In genomic region chr11:106823741-106824140, GRCm38 (mm10) we compare ENCODE assay signal across 17 mouse cellular contexts. TPM values are rescaled to one million over a fixed set of nuclear protein-coding genes. Genes with fewer than 3 reads are reported as not detected.
DNase-seq lines count a peak whose midpoint lies in the region; TF ChIP-seq lines count a peak whose summit lies in the region.
"Had no signal": no experiment of that assay in that cellular context is flagged by ENCODE, and none has a peak within 500 bp of the region (broad histone marks: within the 10 kb centered on the region; RNA-seq: fewer than 3 reads in every experiment).

No protein-coding gene starts in this region.

- no peak for TF ChIP-seq POLR2A in bone marrow macrophage, adult 2 months (IDR thresholded peaks at IDR 0.05; ENCODE audit: borderline replicate concordance, low read depth, low read length)

- no peak for TF ChIP-seq CTCF in layer of hippocampus, adult 2 months (conservative IDR thresholded peaks at IDR 0.05)
- no peak for TF ChIP-seq CTCF in bone marrow macrophage, adult 2 months (IDR thresholded peaks at IDR 0.05; ENCODE audit: low read depth, low read length)

- peak overlapping the region; percentile 78; the same call in 1 of the 2 replicates for H3K27ac ChIP-seq in layer of hippocampus, adult 2 months
- peak overlapping the region; percentile 45 for H3K27ac ChIP-seq in bone marrow macrophage, adult 2 months (ENCODE audit: insufficient read depth, low read depth, low read length)
- H3K27ac ChIP-seq: forebrain, embryonic 10.5 days; forebrain, embryonic 13.5 days; heart, adult 2 months; heart, embryonic 10.5 days; heart, embryonic 13.5 days; hindbrain, embryonic 14.5 days had no signal

- peaks cover 45% of the 10 kb centered on the region for H3K4me1 ChIP-seq in bone marrow macrophage, adult 2 months (ENCODE audit: control insufficient read depth, insufficient read depth, low read length)
- H3K4me1 ChIP-seq: forebrain, embryonic 10.5 days; heart, embryonic 10.5 days had no signal

- no peak overlapping the region for H3K4me3 ChIP-seq in layer of hippocampus, adult 2 months
- H3K4me3 ChIP-seq in bone marrow macrophage, adult 2 months (ENCODE audit: insufficient read depth, low read length), result no peak overlapping the region
- H3K4me3 ChIP-seq: forebrain, embryonic 10.5 days; forebrain, embryonic 13.5 days; heart, adult 2 months; heart, embryonic 10.5 days; heart, embryonic 13.5 days had no signal

- no peak for DNase-seq in layer of hippocampus, adult 2 months (ENCODE audit: low spot score in 2 of 2)
- DNase-seq in layer of hippocampus, adult 9-11 months, result no peak
- DNase-seq in brain, adult 2 months (ENCODE audit: low read depth, low spot score), result peak; percentile 66
- DNase-seq in testis, postnatal 10 days (ENCODE audit: low spot score), result no peak
- no peak for DNase-seq in spleen, postnatal 10 days (ENCODE audit: low spot score in 2 of 2)
- DNase-seq: adrenal gland, adult 2 months; adrenal gland, postnatal 14 days; gastrocnemius, postnatal 36 days; heart, adult 2 months; heart, postnatal 14 days; heart, postnatal 4 days had no signal

RNA-seq across cellular contexts. Expression of gene Cep95, which starts 34.7 kb away (rescaled TPM):
- 10 to 100 TPM; 13.6 to 18.8 TPM for total RNA-seq in layer of hippocampus, adult 2 months (2021)
- 24.4 and 26.6 TPM in 2 replicates for polyA plus RNA-seq in bone marrow macrophage, adult 2 months (2012; ENCODE audit: insufficient read depth, insufficient read length, missing spikeins)

RNA-seq across cellular contexts. Expression of gene Ddx5, which starts 34.8 kb away (rescaled TPM):
- 100 to 1,000 TPM; 779 to 834 TPM for total RNA-seq in layer of hippocampus, adult 2 months (2021)
- 1,156 and 1,201 TPM in 2 replicates for polyA plus RNA-seq in bone marrow macrophage, adult 2 months (2012; ENCODE audit: insufficient read depth, insufficient read length, missing spikeins)

RNA-seq across cellular contexts. Expression of gene Polg2, which starts 44.4 kb away (rescaled TPM):
- total RNA-seq in layer of hippocampus, adult 2 months (2021), result 1 to 10 TPM; 3.1 to 5.0 TPM
- 8.9 and 11.4 TPM in 2 replicates for polyA plus RNA-seq in bone marrow macrophage, adult 2 months (2012; ENCODE audit: insufficient read depth, insufficient read length, missing spikeins)
